Comparison of ENCODE assay signal across 8 mouse cellular contexts in genomic region chr7:4119344-4119902, GRCm38 (mm10). TPM values are rescaled to one million over a fixed set of nuclear protein-coding genes. Genes with fewer than 3 reads are reported as not detected.
DNase-seq lines count a peak whose midpoint lies in the region; ATAC-seq and TF ChIP-seq lines count a peak whose summit lies in the region.

Gene Ttyh1, plus strand, starts transcription at chr7:4119408.

- H3K9me3 ChIP-seq in hindbrain, embryonic 15.5 days, result no peaks in the 10 kb centered on the region
- 0 out of 2 replicates have a peak, but pooled peaks cover 2% of the 10 kb centered on the region for H3K9me3 ChIP-seq in limb, embryonic 11.5 days (ENCODE audit: control insufficient read depth, low read length)
- H3K9me3 ChIP-seq in neural tube, embryonic 14.5 days (ENCODE audit: control insufficient read depth, low read length), result no peaks in the 10 kb centered on the region

- H3K9ac ChIP-seq in hindbrain, embryonic 15.5 days, result peak within 1 kb of the TSS; percentile 69
- peak within 1 kb of the TSS; percentile 37; the same call in 1 of the 2 replicates for H3K9ac ChIP-seq in limb, embryonic 11.5 days (ENCODE audit: low read length)
- H3K9ac ChIP-seq in neural tube, embryonic 14.5 days (replicated peaks; ENCODE audit: low read depth, low read length), result peak within 1 kb of the TSS; percentile 85

- peaks cover 3% of the 10 kb centered on the region; the same call in 1 of the 2 replicates for H3K27me3 ChIP-seq in thymus, adult 2 months (ENCODE audit: control insufficient read depth, insufficient read depth, low read length)
- H3K27me3 ChIP-seq in hindbrain, embryonic 15.5 days, result no peaks in the 10 kb centered on the region
- H3K27me3 ChIP-seq in limb, embryonic 11.5 days (ENCODE audit: control insufficient read depth, insufficient read depth, low read length), result peaks cover 22% of the 10 kb centered on the region
- H3K27me3 ChIP-seq in neural tube, embryonic 14.5 days (ENCODE audit: control insufficient read depth, insufficient read depth, low read length), result no peaks in the 10 kb centered on the region

- no peaks in the 10 kb centered on the region for H3K36me3 ChIP-seq in thymus, adult 2 months (ENCODE audit: control insufficient read depth, insufficient read depth, low read length)
- H3K36me3 ChIP-seq in hindbrain, embryonic 15.5 days, result no peaks in the 10 kb centered on the region
- H3K36me3 ChIP-seq in limb, embryonic 11.5 days (ENCODE audit: control insufficient read depth, insufficient read depth, low read length), result no peaks in the 10 kb centered on the region
- H3K36me3 ChIP-seq in neural tube, embryonic 14.5 days (ENCODE audit: control insufficient read depth, insufficient read depth, low read length), result no peaks in the 10 kb centered on the region

- peak; percentile 49 for DNase-seq in thymus, adult 2 months
- DNase-seq in thymus, adult 18-20 months, result no peak
- DNase-seq in embryo, embryonic 10 days (ENCODE audit: low spot score), result peak; percentile 49
- peak; percentile 66 for DNase-seq in limb, embryonic 11.5 days (ENCODE audit: low spot score)
- no peak for DNase-seq in adrenal gland, adult 18-20 months (ENCODE audit: low spot score in 2 of 2)

- TF ChIP-seq CTCF in thymus, adult 2 months (IDR thresholded peaks at IDR 0.05; ENCODE audit: borderline replicate concordance, control insufficient read depth, extremely low read depth, insufficient read depth, low read length, poor library complexity), result peak; percentile 89

- H3K4me1 ChIP-seq in thymus, adult 2 months (replicated peaks; ENCODE audit: control insufficient read depth, insufficient read depth, low read length), result peaks cover 3% of the 10 kb centered on the region
- peaks cover 45% of the 10 kb centered on the region for H3K4me1 ChIP-seq in hindbrain, embryonic 15.5 days (replicated peaks)
- no peaks in the 10 kb centered on the region for H3K4me1 ChIP-seq in limb, embryonic 11.5 days (ENCODE audit: control insufficient read depth, insufficient read depth, low read length)
- H3K4me1 ChIP-seq in neural tube, embryonic 14.5 days (ENCODE audit: control insufficient read depth, insufficient read depth, low read length), result no peaks in the 10 kb centered on the region; the same call in 1 of the 2 replicates

- 4% methylated on average over 37 of the region's 37 CpGs for WGBS in thymus, adult 2 months
- WGBS in hindbrain, embryonic 15.5 days, result 1% methylated on average over 33 of the region's 37 CpGs
- 2% methylated on average over 35 of the region's 37 CpGs for WGBS in limb, embryonic 11.5 days
- under 1% methylated on average over 33 of the region's 37 CpGs for WGBS in neural tube, embryonic 14.5 days

- no peak within 1 kb of the TSS for H3K27ac ChIP-seq in thymus, adult 2 months (ENCODE audit: control insufficient read depth, insufficient read depth, low read length)
- H3K27ac ChIP-seq in hindbrain, embryonic 15.5 days (replicated peaks), result peak within 1 kb of the TSS; percentile 82
- H3K27ac ChIP-seq in limb, embryonic 11.5 days (replicated peaks; ENCODE audit: low read depth, low read length), result no peak within 1 kb of the TSS
- peak within 1 kb of the TSS; percentile 79 for H3K27ac ChIP-seq in neural tube, embryonic 14.5 days (ENCODE audit: low read depth, low read length)

- peak within 1 kb of the TSS; percentile 61 for H3K4me2 ChIP-seq in hindbrain, embryonic 15.5 days
- peak within 1 kb of the TSS; percentile 61 for H3K4me2 ChIP-seq in limb, embryonic 11.5 days (ENCODE audit: low read depth, severe bottlenecking)
- H3K4me2 ChIP-seq in neural tube, embryonic 14.5 days (ENCODE audit: low read depth, low read length), result peak within 1 kb of the TSS; percentile 63

- ATAC-seq in hindbrain, embryonic 15.5 days (ENCODE audit: low FRiP score, low read depth), result peak; percentile 16; the same call in 1 of the 2 replicates
- no peak for ATAC-seq in limb, embryonic 11.5 days (ENCODE audit: insufficient number of reproducible peaks, low FRiP score, low TSS enrichment, low read depth)
- ATAC-seq in neural tube, embryonic 14.5 days (ENCODE audit: low read depth), result 0 out of 2 replicates have a peak, but pooled peaks have one; percentile 22
- no peak for ATAC-seq in activated CD4-positive, CD25-positive, alpha-beta regulatory T cell, adult 4 months

- no peak within 1 kb of the TSS for H3K4me3 ChIP-seq in thymus, adult 2 months (ENCODE audit: control insufficient read depth, insufficient read depth, low read length)
- peak within 1 kb of the TSS; percentile 55 for H3K4me3 ChIP-seq in hindbrain, embryonic 15.5 days
- H3K4me3 ChIP-seq in limb, embryonic 11.5 days (ENCODE audit: low read depth, low read length), result peak within 1 kb of the TSS; percentile 32
- peak within 1 kb of the TSS; percentile 59 for H3K4me3 ChIP-seq in neural tube, embryonic 14.5 days (ENCODE audit: low read depth, low read length)

- TF ChIP-seq POLR2A in thymus, adult 2 months (IDR thresholded peaks at IDR 0.05; ENCODE audit: control insufficient read depth, extremely low read depth, insufficient read depth, low read length, poor library complexity), result no peak

RNA-seq across cellular contexts. Expression of gene Ttyh1, which starts in this region (rescaled TPM):
- polyA plus RNA-seq in thymus, adult 2 months (2012; rRNA removed), result 1.1 and 1.8 TPM in 2 replicates
- 158 and 181 TPM in 2 replicates for polyA plus RNA-seq in hindbrain, embryonic 15.5 days (2015; fragmentation: Nextera tagmentation; extraction: Ambion mirVana)
- polyA plus RNA-seq in limb, embryonic 11.5 days (2014; fragmentation: Nextera tagmentation; extraction: Ambion mirVana), result 1.4 and 1.5 TPM in 2 replicates
- 149 and 151 TPM in 2 replicates for polyA plus RNA-seq in neural tube, embryonic 14.5 days (2014; fragmentation: Nextera tagmentation; extraction: Ambion mirVana)
- total RNA-seq in adrenal gland, adult 18-20 months (2021), result 1 to 10 TPM; 1.3 to 1.9 TPM
- under 1 TPM; 0.45 to 0.53 TPM for polyA plus RNA-seq in activated CD4-positive, CD25-positive, alpha-beta regulatory T cell, adult 4 months (2017; shearing (Covaris generic))

Comparison
In these comparisons a context has a peak if more than half of its experiments do, and no peak if none do; other contexts are left out.
1. RNA of gene Ttyh1 (polyA plus RNA-seq): 158 to 181 TPM in hindbrain, embryonic 15.5 days and 149 to 151 TPM in neural tube, embryonic 14.5 days; 1.1 to 1.8 TPM in thymus, adult 2 months, 1.4 to 1.5 TPM in limb, embryonic 11.5 days and 0.45 to 0.53 TPM in activated CD4-positive, CD25-positive, alpha-beta regulatory T cell, adult 4 months; every median in the first group is over 10 times any median in the second.
2. DNase-seq: peak in thymus, adult 2 months (single experiment), embryo, embryonic 10 days (single experiment) and limb, embryonic 11.5 days (single experiment); none in thymus, adult 18-20 months (0 of 2) and adrenal gland, adult 18-20 months (0 of 2).
3. H3K27ac ChIP-seq: peak in hindbrain, embryonic 15.5 days (single experiment) and neural tube, embryonic 14.5 days (single experiment); none in thymus, adult 2 months (single experiment) and limb, embryonic 11.5 days (single experiment).
4. ATAC-seq: peak in hindbrain, embryonic 15.5 days (single experiment) and neural tube, embryonic 14.5 days (single experiment); none in limb, embryonic 11.5 days (single experiment) and activated CD4-positive, CD25-positive, alpha-beta regulatory T cell, adult 4 months (single experiment).
5. Peak in every context shown above with its lines, with median percentiles within 50 percentile points of each other: H3K4me2 ChIP-seq and H3K9ac ChIP-seq.